Mouse (Mus musculus): Measurements from ENCODE around the gene Palm. TPM values are rescaled to one million over a fixed set of nuclear protein-coding genes. Genes with fewer than 3 reads are reported as not detected.
A peak's percentile ranks its signal among the peaks of the same experiment; 100 is the strongest.

Gene Palm
- polyA plus RNA-seq, 1 experiment from 2014 or later: 214 TPM

- H3K9me3 ChIP-seq (replicated peaks): no peaks in the 10 kb centered on the region
- H3K27ac ChIP-seq: no peak overlapping the region
- no peaks in the 10 kb centered on the region for H3K27me3 ChIP-seq
- peaks cover 100% of the 10 kb centered on the region for H3K36me3 ChIP-seq (ENCODE audit: poor library complexity, severe bottlenecking)
- no peak for ATAC-seq
- 82% methylated on average over 23 of the region's 23 CpGs for WGBS
- H3K4me1 ChIP-seq: peaks cover 43% of the 10 kb centered on the region
- no peak overlapping the region for H3K4me2 ChIP-seq
- no peak overlapping the region for H3K4me3 ChIP-seq
- no peak overlapping the region for H3K9ac ChIP-seq
These were observed 68.8 kb downstream of the Palm start for GRCm38 (mm10) chr10:79862049-79862788.

- Histone ChIP-seq H3K4me3 (no peak overlapping the region), H3K4me1 (peaks cover 39% of the 10 kb centered on the region), H3K27ac (no peak overlapping the region), H3K4me2 (no peak overlapping the region), H3K9me3 (replicated peaks) (no peaks in the 10 kb centered on the region), H3K27me3 (no peaks in the 10 kb centered on the region), H3K36me3 (ENCODE audit: poor library complexity, severe bottlenecking) (peaks cover 97% of the 10 kb centered on the region), H3K9ac (no peak overlapping the region)
- WGBS: 84% methylated on average over 10 of the region's 10 CpGs
- ATAC-seq: no peak
These were observed 69.6 kb downstream of the Palm start for GRCm38 (mm10) chr10:79862925-79863324.

GRCm38 (mm10) chr10:79864351-79865188 lies 71.2 kb downstream of the Palm start:
- Histone ChIP-seq H3K9ac (no peak overlapping the region), H3K27me3 (no peaks in the 10 kb centered on the region), H3K27ac (peak overlapping the region; percentile 57), H3K4me2 (no peak overlapping the region; the same call in 1 of the 2 replicates), H3K36me3 (ENCODE audit: poor library complexity, severe bottlenecking) (peaks cover 86% of the 10 kb centered on the region), H3K4me1 (peaks cover 30% of the 10 kb centered on the region), H3K9me3 (replicated peaks) (no peaks in the 10 kb centered on the region), H3K4me3 (0 out of 2 replicates have a peak overlapping the region, but pooled peaks have one; percentile 2)
- peak; percentile 9 for ATAC-seq
- 57% methylated on average over 10 of the region's 10 CpGs for WGBS

GRCm38 (mm10) chr10:79865189-79865601 lies 71.8 kb downstream of the Palm start:
- Histone ChIP-seq H3K4me2 (no peak overlapping the region; the same call in 1 of the 2 replicates), H3K9ac (no peak overlapping the region), H3K4me1 (peaks cover 28% of the 10 kb centered on the region), H3K9me3 (replicated peaks) (no peaks in the 10 kb centered on the region), H3K4me3 (0 out of 2 replicates have a peak overlapping the region, but pooled peaks have one; percentile 2), H3K27me3 (no peaks in the 10 kb centered on the region), H3K36me3 (ENCODE audit: poor library complexity, severe bottlenecking) (peaks cover 86% of the 10 kb centered on the region), H3K27ac (peak overlapping the region; percentile 57; the same call in 1 of the 2 replicates)
- peak; percentile 23 for ATAC-seq
- 67% methylated on average over 12 of the region's 12 CpGs for WGBS

GRCm38 (mm10) chr10:79865801-79866295 lies 72.5 kb downstream of the Palm start:
- peaks cover 28% of the 10 kb centered on the region for H3K4me1 ChIP-seq
- 79% methylated on average over 19 of the region's 19 CpGs for WGBS
- H3K36me3 ChIP-seq (ENCODE audit: poor library complexity, severe bottlenecking): peaks cover 83% of the 10 kb centered on the region
- H3K27me3 ChIP-seq: no peaks in the 10 kb centered on the region
- peak overlapping the region; percentile 57 for H3K27ac ChIP-seq
- no peaks in the 10 kb centered on the region for H3K9me3 ChIP-seq (replicated peaks)
- no peak; the same call in 1 of the 2 replicates for ATAC-seq
- H3K9ac ChIP-seq: no peak overlapping the region
- no peak overlapping the region for H3K4me2 ChIP-seq
- H3K4me3 ChIP-seq: no peak overlapping the region

- Histone ChIP-seq H3K4me2 (no peak overlapping the region), H3K27ac (no peak overlapping the region), H3K4me3 (no peak overlapping the region), H3K4me1 (peaks cover 35% of the 10 kb centered on the region), H3K36me3 (ENCODE audit: poor library complexity, severe bottlenecking) (peaks cover 83% of the 10 kb centered on the region), H3K9ac (no peak overlapping the region), H3K27me3 (no peaks in the 10 kb centered on the region), H3K9me3 (replicated peaks) (no peaks in the 10 kb centered on the region)
- WGBS: 87% methylated on average over 11 of the region's 11 CpGs
- ATAC-seq: no peak
These were observed 73.2 kb downstream of the Palm start for GRCm38 (mm10) chr10:79866601-79867000.

Small RNA genes lying within 50 kb of the gene (microRNA-seq; reads per million reads assigned to microRNA genes)
- gene Mir6910: not detected

Other genes with a start within 250 kb of the Palm start
- 53.9 and 60.2 TPM in 2 replicates for gene Mier2, start 238.4 kb upstream of the Palm start, polyA plus RNA-seq (2015; fragmentation: Nextera tagmentation; extraction: Ambion mirVana)
- gene Theg, start 206.2 kb upstream of the Palm start, polyA plus RNA-seq (2015; fragmentation: Nextera tagmentation; extraction: Ambion mirVana): not detected in 2 replicates
- gene C2cd4c, start 179.5 kb upstream of the Palm start, polyA plus RNA-seq (2015; fragmentation: Nextera tagmentation; extraction: Ambion mirVana): 0.08 and 0.11 TPM in 2 replicates
- gene Shc2, start 155.7 kb upstream of the Palm start, polyA plus RNA-seq (2015; fragmentation: Nextera tagmentation; extraction: Ambion mirVana): 8.2 and 11.4 TPM in 2 replicates
- 0.13 TPM in 1 of 2 replicates, not detected in the other for gene Odf3l2, start 147.8 kb upstream of the Palm start, polyA plus RNA-seq (2015; fragmentation: Nextera tagmentation; extraction: Ambion mirVana)
- gene Madcam1, start 129.0 kb upstream of the Palm start, polyA plus RNA-seq (2015; fragmentation: Nextera tagmentation; extraction: Ambion mirVana): 0.31 and 0.43 TPM in 2 replicates
- gene Tpgs1, start 124.2 kb upstream of the Palm start, polyA plus RNA-seq (2015; fragmentation: Nextera tagmentation; extraction: Ambion mirVana): 67.8 and 73.0 TPM in 2 replicates
- 101 and 109 TPM in 2 replicates for gene Cdc34, start 111.4 kb upstream of the Palm start, polyA plus RNA-seq (2015; fragmentation: Nextera tagmentation; extraction: Ambion mirVana)
- gene Gzmm, start 104.6 kb upstream of the Palm start, polyA plus RNA-seq (2015; fragmentation: Nextera tagmentation; extraction: Ambion mirVana): 1.3 and 1.4 TPM in 2 replicates
- gene Bsg, start 89.1 kb upstream of the Palm start, polyA plus RNA-seq (2015; fragmentation: Nextera tagmentation; extraction: Ambion mirVana): 489 and 502 TPM in 2 replicates
- gene Hcn2, start 76.9 kb upstream of the Palm start, polyA plus RNA-seq (2015; fragmentation: Nextera tagmentation; extraction: Ambion mirVana): 0.06 and 0.10 TPM in 2 replicates
- 39.1 and 43.8 TPM in 2 replicates for gene Polrmt, start 47.0 kb upstream of the Palm start, polyA plus RNA-seq (2015; fragmentation: Nextera tagmentation; extraction: Ambion mirVana)
- gene Fgf22, start 38.5 kb upstream of the Palm start, polyA plus RNA-seq (2015; fragmentation: Nextera tagmentation; extraction: Ambion mirVana): 0.48 and 0.71 TPM in 2 replicates
- gene Rnf126, start 26.6 kb upstream of the Palm start, polyA plus RNA-seq (2015; fragmentation: Nextera tagmentation; extraction: Ambion mirVana): 70.9 and 74.8 TPM in 2 replicates
- 0.40 and 0.62 TPM in 2 replicates for gene Fstl3, start 16.3 kb upstream of the Palm start, polyA plus RNA-seq (2015; fragmentation: Nextera tagmentation; extraction: Ambion mirVana)
- gene Prss57, start 2.6 kb upstream of the Palm start, polyA plus RNA-seq (2015; fragmentation: Nextera tagmentation; extraction: Ambion mirVana): 0.09 and 0.13 TPM in 2 replicates
- gene Misp, start 27.4 kb downstream of the Palm start, polyA plus RNA-seq (2015; fragmentation: Nextera tagmentation; extraction: Ambion mirVana): 0.71 and 1.1 TPM in 2 replicates
- 148 and 171 TPM in 2 replicates for gene Ptbp1, start 60.9 kb downstream of the Palm start, polyA plus RNA-seq (2015; fragmentation: Nextera tagmentation; extraction: Ambion mirVana)
- 12.8 and 15.9 TPM in 2 replicates for gene Prtn3, start 80.9 kb downstream of the Palm start, polyA plus RNA-seq (2015; fragmentation: Nextera tagmentation; extraction: Ambion mirVana)
- gene Plppr3, start 81.1 kb downstream of the Palm start, polyA plus RNA-seq (2015; fragmentation: Nextera tagmentation; extraction: Ambion mirVana): 290 and 308 TPM in 2 replicates
- 0.24 TPM in 1 of 2 replicates, not detected in the other for gene Elane, start 92.7 kb downstream of the Palm start, polyA plus RNA-seq (2015; fragmentation: Nextera tagmentation; extraction: Ambion mirVana)
- gene Cfd, start 97.3 kb downstream of the Palm start, polyA plus RNA-seq (2015; fragmentation: Nextera tagmentation; extraction: Ambion mirVana): not detected in 2 replicates
- gene Med16, start 115.4 kb downstream of the Palm start, polyA plus RNA-seq (2015; fragmentation: Nextera tagmentation; extraction: Ambion mirVana): 49.0 and 59.0 TPM in 2 replicates
- gene Gm26602, start 117.3 kb downstream of the Palm start, polyA plus RNA-seq (2015; fragmentation: Nextera tagmentation; extraction: Ambion mirVana): 33.6 TPM in 1 of 2 replicates, not detected in the other
- 1.0 and 1.3 TPM in 2 replicates for gene Kiss1r, start 123.4 kb downstream of the Palm start, polyA plus RNA-seq (2015; fragmentation: Nextera tagmentation; extraction: Ambion mirVana)
- 200 and 217 TPM in 2 replicates for gene R3hdm4, start 127.6 kb downstream of the Palm start, polyA plus RNA-seq (2015; fragmentation: Nextera tagmentation; extraction: Ambion mirVana)
- gene Arid3a, start 133.5 kb downstream of the Palm start, polyA plus RNA-seq (2015; fragmentation: Nextera tagmentation; extraction: Ambion mirVana): 2.5 and 3.6 TPM in 2 replicates
- gene Wdr18, start 166.6 kb downstream of the Palm start, polyA plus RNA-seq (2015; fragmentation: Nextera tagmentation; extraction: Ambion mirVana): 80.2 and 94.8 TPM in 2 replicates
- gene Grin3b, start 177.1 kb downstream of the Palm start, polyA plus RNA-seq (2015; fragmentation: Nextera tagmentation; extraction: Ambion mirVana): 0.38 and 0.57 TPM in 2 replicates
- 11.2 and 12.0 TPM in 2 replicates for gene Tmem259, start 190.8 kb downstream of the Palm start, polyA plus RNA-seq (2015; fragmentation: Nextera tagmentation; extraction: Ambion mirVana)
- 30.0 and 32.2 TPM in 2 replicates for gene Cnn2, start 195.0 kb downstream of the Palm start, polyA plus RNA-seq (2015; fragmentation: Nextera tagmentation; extraction: Ambion mirVana)
- gene Abca7, start 202.9 kb downstream of the Palm start, polyA plus RNA-seq (2015; fragmentation: Nextera tagmentation; extraction: Ambion mirVana): 3.1 and 3.9 TPM in 2 replicates
- 1.2 and 1.3 TPM in 2 replicates for gene Arhgap45, start 223.1 kb downstream of the Palm start, polyA plus RNA-seq (2015; fragmentation: Nextera tagmentation; extraction: Ambion mirVana)
- 193 and 199 TPM in 2 replicates for gene Polr2e, start 246.2 kb downstream of the Palm start, polyA plus RNA-seq (2015; fragmentation: Nextera tagmentation; extraction: Ambion mirVana)

All from forebrain, embryonic 13.5 days (tissue).